Mouse (Mus musculus) activated CD4-positive, CD25-positive, alpha-beta regulatory T cell, adult 4 months (primary cell): ENCODE results near the gene Olfr987. TPM values are rescaled to one million over a fixed set of nuclear protein-coding genes. Genes with fewer than 3 reads are reported as not detected.
"Not testable (repeated sequence)": the region's sequence is repeated elsewhere in the genome, so short reads cannot be mapped to it uniquely, and the experiment has no call there.

Experiments
- ATAC-seq: one replicate; pipeline ENCODE4 v1.8.0; 2017
- polyA plus RNA-seq, 2 experiments: library from polyadenylated mRNA; unstranded; fragments of 100-300 nt; shearing (Covaris generic); gene quantifications; one replicate each; pipeline ENCODE4 v1.2.1; 2017

Olfr987 gene
- polyA plus RNA-seq = under 1 TPM in 1 of 2 experiments, not detected in 1; 0.52 TPM

DNA sequence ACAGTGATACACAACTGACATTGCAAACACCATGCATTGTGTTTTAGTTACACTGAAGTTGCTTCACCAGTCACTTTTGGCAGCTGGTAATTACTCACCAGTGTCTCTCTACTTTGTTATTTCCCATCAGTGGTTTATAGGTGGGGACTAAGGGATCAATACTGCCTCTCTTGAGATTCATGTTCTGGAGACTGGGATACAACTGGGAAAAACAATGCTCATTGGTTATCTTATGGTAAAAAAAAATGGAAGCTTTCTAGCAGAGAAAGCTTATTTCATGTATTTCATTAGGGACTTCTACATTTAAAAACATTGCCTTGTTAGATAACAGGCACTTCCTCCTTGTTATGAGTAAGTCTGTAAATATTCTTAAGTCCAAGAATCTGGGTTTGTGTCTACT lies at the start of gene Olfr987:
TSS of gene Olfr987 (minus strand) at position 101 of the 400 bp plus-strand sequence.
- not testable (repeated sequence) for ATAC-seq

DNA sequence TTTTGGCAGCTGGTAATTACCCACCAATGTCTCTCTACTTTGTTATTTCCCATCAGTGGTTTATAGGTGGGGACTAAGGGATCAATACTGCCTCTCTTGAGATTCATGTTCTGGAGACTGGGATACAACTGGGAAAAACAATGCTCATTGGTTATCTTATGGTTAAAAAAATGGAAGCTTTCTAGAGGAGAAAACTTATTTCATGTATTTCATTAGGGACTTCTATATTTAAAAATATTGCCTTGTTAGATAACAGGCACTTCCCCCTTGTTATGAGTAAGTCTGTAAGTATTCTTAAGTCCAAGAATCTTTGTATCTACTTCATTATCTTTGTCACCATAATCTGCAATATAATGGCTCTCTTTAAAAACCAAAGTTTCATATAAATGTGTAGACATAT lies 24.0 kb upstream of the Olfr987 start, which contains the start of gene Olfr988:
TSS of gene Olfr988 (minus strand) at position 101 of the 400 bp plus-strand sequence.
- not testable (repeated sequence) for ATAC-seq

DNA sequence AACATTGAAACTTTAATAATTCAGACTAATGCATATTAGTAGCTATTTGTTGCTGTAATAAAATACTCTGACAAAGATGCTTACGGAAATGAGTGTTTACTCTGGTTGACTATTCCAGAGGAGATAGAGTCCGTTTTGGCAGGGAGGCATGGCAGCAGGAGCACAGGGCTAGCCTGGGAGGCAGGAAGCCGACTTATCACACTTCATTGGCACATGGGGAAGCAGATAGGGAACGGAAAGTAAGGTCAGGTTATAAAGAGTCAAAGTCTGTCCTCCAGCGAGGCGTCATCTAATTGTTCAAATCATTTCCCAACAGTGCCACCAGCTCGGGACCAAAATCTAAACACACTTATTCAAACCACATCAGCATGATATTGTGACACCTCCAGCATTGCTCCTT lies 857 bp upstream of the Olfr987 start:
- no peak for ATAC-seq

DNA sequence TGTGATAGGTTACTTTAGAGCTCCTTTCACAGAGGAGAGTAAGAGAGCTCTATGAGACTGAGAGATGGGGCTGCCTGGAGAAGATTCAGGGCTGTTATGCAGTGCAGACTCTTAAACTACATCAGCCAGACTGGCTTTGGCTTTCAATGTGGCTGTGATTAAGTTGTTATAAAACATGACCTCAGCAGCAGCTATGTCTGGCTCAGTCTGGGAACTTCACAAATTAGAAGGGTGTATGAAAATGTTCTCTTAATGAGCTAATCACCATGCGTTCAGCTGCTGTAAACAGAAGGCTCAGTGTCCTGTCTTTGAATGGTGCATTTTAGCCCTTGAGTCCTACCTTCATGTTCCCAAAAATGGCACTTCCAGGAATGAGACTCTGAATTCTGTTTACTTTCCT lies 20.0 kb downstream of the Olfr987 start:
- no peak for ATAC-seq

DNA sequence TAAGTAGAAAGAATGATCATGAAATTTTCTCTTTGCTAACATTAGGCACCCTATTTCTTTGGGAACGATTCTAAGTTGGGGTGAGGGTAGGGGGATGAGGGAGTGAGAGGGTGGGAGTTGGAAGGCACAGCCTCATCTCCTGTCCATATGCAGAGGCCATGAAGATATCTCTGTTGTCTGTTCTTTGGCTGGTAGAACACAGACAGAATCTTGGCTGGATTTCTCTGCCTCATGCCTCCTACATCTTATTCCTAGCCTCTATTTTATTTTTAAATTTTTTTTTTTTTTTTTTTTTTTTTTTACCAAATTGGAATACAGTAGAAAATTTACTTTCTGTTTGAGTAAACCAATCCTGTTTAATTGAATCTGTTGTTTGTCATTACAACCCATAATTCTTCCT lies 53.7 kb downstream of the Olfr987 start:
- no peak for ATAC-seq

DNA sequence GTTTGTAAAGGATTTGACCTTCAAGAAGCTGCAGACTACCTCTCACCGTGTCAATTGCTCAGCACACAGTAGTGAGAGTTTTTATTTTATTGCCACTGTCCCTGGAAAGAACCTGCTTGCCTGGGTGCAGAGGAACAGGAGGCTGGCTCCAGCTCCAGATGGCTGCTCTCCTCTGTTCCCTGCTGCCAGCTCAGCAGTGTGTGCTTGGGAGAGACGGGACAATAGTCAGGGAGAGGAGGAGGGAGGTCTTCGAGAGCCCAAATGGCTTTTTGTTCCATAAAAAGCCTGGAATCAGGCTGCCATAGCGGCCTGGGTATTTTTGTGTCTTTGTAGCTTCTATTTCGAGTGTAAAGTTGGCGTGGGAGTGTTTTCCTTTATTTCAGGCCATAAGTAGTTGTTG lies 54.5 kb downstream of the Olfr987 start:
- no peak for ATAC-seq

DNA sequence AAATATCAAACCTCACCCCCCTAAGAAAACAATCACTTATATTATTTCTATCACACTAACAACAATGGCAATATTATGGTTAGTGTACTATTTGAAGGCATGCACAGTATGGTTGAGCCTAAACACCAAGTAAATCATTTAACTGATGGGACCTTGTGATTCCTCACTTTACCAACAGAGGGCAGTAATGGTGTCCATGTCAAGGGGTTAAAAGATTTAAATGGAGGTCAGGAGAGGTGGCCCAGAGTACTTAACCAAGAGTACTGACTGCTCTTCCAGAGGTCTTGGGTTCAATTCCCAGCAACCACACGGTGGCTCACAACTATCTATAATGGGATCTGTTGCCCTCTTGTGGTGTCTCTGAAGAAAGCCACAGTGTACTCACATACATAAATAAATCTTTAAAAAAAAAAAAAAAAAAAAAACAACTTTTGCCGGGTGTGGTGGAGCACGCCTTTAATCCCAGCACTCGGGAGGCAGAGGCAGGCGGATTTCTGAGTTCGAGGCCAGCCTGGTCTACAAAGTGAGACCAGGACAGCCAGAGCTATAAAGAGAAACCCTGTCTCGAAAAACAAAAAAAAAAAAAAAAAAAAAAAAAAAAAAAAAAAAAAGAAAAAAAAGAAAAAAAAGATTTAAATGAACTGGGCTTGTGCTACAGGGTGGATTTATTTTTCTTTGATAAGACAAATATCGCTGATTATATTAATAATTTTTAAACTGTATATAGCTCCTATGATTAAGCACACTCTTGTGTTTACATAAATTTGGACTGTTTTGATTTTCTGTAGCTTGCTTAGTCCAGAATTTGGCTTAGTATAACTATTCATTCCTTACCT lies 55.3 kb downstream of the Olfr987 start:
- ATAC-seq = no peak

DNA sequence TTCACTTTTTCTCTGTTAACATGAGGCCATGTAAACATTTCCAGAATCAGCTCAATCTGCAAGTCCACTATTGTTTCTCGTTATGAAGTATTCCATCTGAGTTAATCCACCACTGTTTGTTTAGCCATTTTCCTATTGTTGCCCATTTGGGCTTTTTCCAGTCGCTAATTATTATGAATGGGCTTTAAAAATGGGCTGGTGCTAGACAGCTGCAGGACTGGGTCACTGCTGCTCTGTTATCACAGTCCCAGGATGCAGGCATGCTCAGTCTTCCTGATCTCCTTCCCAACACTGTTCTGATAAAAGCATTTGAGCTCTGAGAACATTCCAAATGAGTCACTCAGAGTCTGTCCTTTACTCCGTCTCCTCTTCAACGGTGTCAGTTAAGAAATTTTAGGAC lies 58.1 kb downstream of the Olfr987 start:
- no peak for ATAC-seq

Other genes starting within 250 kb of the Olfr987 start
- gene Aplnr, start 203.1 kb downstream of the Olfr987 start, polyA plus RNA-seq = not detected
- gene Lrrc55, start 142.1 kb downstream of the Olfr987 start, polyA plus RNA-seq = not detected
- not detected for gene Olfr988, start 23.9 kb upstream of the Olfr987 start, polyA plus RNA-seq
- gene Olfr992, start 70.2 kb upstream of the Olfr987 start, polyA plus RNA-seq = not detected
- not detected for gene Olfr993, start 75.6 kb upstream of the Olfr987 start, polyA plus RNA-seq
- not detected for gene Olfr994, start 97.1 kb upstream of the Olfr987 start, polyA plus RNA-seq
- gene Olfr995, start 104.3 kb upstream of the Olfr987 start, polyA plus RNA-seq = not detected
- gene 4833423E24Rik, start 179.7 kb upstream of the Olfr987 start, polyA plus RNA-seq = not detected
- gene Olfr996, start 239.9 kb upstream of the Olfr987 start, polyA plus RNA-seq = not detected
- gene Olfr998, start 249.6 kb upstream of the Olfr987 start, polyA plus RNA-seq = not detected